Mouse (Mus musculus): ENCODE measurements around the gene Zfp651.

The Zfp651 gene

DNA sequence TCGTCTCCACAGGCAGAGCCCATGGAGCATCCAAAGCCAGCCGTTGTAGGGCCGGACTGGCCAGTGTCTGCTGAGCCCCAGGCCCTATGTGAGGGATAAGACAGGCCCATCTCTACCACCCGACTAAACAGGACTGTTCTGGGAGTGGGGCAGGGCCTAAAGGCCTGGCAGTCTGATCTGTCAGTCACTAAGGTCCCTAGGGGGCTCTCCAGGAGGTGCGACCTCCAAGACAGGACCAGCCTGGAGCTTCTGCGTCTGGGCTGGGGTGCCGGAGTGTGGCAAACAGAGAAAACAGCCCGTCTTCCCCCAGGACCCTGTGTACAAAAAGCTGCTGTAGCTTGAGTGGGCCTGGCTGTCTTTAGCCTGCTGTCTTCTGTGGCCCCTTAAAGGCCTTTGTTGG, 2.7 kb downstream of the Zfp651 start:
- no peak for DNase-seq (ENCODE audit: extremely low spot score, low read depth, low spot score)

DNA sequence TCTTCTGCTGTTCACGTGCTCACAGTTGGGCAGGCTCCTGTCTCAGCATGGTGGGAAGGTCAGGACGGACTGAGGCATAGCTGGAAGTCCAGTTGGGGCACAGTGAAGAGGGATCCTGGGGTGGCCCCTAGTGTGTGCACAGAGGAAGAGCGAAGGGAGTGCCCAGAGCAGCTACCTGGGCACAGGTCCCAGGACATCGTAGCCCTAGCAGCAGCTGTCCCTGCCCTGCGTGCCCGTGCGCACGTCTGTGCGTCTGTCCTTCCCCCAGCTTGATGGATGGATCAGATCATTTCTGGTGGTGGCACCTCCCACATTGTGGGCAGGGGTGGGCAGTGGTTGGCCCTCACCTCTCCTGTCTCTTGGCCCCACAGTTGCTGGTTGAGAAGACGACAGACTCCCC, 3.1 kb downstream of the Zfp651 start:
- no peak for DNase-seq (ENCODE audit: extremely low spot score, low read depth, low spot score)

DNA sequence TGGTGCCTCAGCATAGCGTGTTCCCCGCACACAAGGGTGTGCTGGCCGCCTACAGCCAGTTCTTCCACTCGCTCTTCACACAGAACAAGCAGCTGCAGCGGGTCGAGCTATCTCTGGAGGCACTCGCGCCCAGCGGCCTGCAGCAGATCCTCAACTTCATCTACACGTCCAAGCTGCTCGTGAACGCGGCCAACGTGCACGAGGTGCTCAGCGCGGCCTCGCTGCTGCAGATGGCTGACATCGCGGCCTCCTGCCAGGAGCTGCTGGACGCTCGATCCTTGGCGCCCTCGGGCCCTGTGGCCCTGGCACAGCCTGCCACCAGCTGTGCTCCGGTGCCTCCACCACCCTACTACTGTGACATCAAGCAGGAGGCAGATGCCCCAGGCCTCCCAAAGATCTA, 3.6 kb downstream of the Zfp651 start:
- no peak for DNase-seq (ENCODE audit: extremely low spot score, low read depth, low spot score)

DNA sequence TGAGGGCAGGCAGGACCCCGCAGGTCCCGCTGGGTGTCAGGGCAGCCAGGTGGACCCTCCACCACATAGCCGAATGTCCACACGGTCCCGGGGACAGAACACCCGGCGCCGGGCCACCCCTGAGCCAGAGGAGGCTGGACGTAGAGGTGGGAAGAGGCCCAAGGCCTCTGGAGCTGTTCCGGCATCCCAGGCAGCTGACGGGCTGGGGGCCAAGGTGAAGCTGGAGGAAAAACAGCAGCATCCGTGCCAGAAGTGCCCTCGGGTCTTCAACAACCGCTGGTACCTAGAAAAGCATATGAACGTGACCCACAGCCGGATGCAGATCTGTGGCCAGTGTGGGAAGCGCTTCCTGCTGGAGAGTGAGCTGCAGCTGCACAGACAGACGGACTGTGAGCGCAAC, 4.6 kb downstream of the Zfp651 start:
- DNase-seq (ENCODE audit: extremely low spot score, low read depth, low spot score): no peak

DNA sequence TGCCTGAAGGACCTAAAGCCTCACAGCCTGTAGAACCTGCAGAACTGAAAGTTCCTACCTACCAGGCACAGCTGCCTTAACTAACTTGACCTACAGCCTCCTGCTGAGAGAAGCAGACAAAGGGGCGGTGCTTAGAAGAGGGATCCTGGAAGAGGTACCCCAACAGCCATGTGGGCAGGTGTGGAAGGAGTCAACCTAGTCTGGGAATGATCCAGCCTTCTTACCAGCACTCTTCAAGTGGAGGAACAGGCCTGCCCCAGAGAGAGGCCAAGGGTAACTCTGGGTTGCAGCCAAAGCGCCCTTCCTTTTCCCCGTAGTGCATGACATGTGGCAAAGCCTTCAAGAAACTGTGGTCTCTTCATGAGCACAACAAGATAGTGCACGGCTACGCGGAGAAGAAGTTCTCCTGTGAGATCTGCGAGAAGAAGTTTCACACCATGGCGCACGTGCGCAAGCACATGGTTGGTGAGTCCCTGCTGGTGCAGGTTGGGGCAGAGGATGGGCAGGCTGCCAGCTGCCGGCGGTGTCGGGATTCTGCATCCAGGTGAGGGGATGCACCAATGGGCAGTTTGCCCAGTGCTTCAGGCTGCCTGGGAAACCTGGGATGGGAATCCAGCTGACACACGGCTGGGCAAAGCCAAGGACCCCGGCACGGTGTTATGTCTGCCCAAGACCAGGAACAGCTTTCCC, 6.2 kb downstream of the Zfp651 start:
- no peak for DNase-seq (ENCODE audit: extremely low spot score, low read depth, low spot score)

DNA sequence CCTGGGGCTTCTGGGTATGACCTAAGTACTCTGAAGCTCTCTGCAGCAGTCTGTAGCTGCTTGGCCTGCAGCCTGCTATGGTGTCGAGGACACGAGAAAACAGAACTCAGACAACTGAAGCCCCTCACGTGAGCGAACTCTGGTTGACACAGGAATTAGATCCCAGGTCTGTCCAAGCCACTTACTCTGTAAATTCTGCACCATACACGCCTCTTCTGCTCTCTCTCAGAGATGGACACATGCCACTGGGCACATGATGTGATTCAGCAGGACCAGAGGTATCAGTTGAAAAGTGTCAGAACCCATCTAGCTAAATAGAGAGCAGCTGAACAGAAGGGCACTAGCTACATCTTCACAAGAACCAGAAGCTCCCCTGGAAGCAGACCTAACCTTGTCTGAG, 13.3 kb downstream of the Zfp651 start:
- no peak for DNase-seq (ENCODE audit: extremely low spot score, low read depth, low spot score)

DNA sequence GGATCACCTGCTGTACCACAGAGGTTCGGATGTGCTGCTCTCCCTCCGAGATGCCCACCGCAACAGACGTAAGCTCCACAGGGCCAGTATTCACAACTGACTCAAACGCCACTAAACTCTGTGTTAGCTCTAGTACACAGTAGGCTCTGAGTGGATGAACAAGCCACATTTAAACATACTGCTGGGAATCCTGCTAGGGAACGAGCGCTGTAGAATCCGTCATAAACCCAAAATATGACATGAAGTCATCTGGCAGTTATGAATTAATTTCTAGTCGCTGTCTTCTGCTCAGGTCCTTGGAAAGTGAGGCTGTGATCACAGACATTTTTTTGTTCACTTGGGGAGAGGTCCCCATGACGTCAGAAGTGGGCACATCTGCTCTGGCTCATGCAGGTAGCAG, 16.8 kb downstream of the Zfp651 start:
- DNase-seq (ENCODE audit: extremely low spot score, low read depth, low spot score): no peak

DNA sequence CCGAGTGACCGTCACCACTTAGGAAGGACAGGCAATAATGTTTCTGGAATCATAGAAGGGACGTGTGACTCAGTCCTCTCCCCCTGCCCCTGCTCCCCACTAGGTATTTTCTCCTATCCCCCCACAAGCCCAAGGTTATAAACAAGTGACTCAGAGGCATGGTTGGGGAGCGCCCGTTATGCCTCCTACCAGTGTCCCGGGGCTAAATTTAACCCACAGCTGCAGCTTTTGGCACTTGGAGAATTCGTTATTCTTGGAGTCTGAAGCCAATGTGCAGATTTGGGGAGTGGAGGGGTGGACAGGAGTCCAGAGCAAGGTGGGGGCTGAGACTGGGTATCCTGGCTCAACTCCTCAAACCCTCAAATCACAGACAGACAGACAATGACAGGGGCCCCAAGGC, 17.4 kb downstream of the Zfp651 start:
- no peak for DNase-seq (ENCODE audit: extremely low spot score, low read depth, low spot score)

DNA sequence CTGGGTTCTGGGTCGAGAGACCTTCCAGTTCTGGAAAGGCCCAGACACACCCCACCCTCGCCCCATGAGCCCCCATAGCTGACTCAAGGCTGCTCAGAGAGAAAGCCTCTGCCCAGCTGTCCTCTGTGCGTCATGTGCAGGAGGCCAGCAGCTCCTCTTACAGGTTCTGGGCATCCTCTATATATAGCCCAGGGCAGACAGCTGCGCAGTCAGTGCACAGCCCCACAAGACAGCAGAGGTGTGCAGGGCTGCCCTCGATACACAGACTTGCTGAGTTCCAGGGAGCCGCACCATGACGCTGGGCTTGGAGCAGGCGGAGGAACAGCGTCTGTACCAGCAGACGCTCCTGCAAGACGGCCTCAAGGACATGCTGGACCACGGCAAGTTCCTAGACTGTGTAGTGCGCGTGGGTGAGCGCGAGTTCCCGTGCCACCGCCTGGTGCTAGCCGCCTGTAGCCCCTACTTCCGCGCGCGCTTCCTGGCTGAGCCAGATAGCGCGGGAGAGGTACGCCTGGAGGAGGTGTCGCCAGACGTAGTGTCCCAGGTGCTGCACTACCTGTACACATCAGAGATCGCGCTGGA, 18.4 kb downstream of the Zfp651 start, which contains the start of gene Klhl40:
Gene Klhl40 (plus strand): TSS at position 124 of the 582 bp plus-strand sequence.
- no peak for DNase-seq (ENCODE audit: extremely low spot score, low read depth, low spot score)

DNA sequence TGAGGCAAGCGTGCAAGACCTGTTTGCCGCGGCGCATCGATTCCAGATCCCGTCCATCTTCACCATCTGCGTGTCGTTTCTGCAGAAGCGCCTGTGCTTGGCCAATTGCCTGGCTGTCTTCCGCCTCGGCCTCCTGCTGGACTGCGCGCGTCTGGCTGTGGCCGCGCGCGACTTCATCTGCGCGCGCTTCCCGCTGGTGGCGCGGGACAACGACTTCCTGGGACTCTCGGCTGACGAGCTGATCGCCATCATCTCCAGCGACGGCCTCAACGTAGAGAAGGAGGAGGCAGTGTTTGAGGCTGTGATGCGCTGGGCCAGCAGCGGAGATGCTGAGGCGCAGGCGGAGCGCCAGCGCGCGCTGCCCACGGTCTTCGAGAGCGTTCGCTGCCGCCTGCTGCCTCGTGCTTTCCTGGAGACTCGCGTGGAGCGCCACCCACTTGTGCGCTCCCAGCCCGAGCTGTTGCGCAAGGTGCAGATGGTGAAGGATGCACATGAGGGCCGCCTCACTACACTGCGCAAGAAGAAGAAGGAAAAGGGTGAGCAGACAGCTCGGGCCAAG, 19.0 kb downstream of the Zfp651 start:
- DNase-seq (ENCODE audit: extremely low spot score, low read depth, low spot score): no peak

DNA sequence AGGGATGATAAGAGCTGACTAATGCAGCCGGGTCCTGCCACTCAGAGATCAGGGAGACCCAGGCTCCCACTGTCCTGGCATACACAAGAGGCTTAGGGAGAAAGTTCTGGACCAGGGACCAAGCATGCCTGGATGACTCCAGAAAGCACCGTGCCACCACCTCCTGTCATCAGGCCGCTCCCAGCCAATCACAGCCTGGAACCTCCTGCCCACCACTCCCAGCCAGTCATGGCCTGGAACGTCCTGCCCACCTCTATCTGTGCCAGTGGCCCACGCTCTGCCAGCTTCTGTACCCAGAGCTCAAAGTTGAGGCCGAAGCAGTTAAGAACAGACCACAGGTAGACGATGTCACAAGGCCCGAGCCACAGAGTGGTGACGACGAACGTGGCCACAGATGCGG, 25.7 kb downstream of the Zfp651 start:
- no peak for DNase-seq (ENCODE audit: extremely low spot score, low read depth, low spot score)

DNA sequence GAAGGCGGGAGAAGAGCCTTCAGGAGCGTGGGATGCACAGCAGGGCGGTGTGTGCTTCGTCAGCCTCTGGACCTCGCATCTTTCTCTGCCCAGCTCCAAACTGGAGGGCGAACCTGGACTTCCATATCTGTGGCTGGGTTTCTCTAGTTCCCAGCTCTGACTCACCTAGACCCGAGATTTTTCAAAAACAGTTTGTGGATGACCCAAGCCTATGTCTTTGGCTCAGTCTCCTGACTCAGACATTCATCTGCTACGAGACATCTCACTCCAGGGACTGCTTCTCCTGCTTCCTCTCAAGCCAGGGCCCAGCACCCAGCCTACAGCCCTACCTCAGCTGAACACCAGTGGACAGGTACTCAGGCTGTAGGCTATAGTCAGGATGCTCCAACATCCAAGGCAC, 26.1 kb downstream of the Zfp651 start:
- DNase-seq (ENCODE audit: extremely low spot score, low read depth, low spot score): no peak

DNA sequence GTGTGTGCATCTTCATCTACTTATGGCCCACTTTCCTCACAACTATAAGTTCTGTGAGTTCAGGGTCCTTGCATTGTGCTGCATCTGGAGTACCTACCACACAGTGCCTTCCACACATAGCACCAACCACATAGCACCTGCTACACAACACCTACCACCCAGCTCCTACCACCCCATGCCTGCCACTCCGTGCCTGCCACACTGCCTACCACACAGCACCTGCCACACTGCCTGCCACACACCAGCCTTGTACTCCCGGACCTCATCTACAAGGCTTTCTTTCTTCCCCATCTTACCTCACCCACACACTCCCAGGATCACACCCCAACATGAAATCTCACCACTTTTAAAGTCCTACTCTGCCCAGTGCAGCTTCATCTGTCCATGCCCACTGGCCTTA, 27.2 kb downstream of the Zfp651 start:
- DNase-seq (ENCODE audit: extremely low spot score, low read depth, low spot score): no peak

DNA sequence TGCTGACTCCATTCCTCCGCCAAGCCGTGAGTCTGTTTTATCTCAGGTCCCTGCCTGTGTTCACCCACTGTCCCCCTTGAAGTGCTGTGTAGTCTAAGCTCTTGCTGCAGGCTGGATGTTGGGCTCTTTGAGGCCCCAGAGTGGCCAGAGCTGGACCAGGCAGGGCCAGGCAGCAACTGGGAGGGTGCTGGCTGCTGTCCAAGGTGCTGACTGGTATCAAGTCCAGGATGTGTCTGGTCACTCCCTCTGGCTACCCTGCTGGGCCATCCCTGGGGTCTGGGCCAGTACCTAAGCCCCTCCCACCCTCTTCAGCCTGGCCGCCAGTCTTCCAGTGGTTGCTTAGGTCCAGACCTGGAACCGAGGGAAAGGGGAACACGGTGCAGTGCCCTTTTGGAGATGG, 32.1 kb downstream of the Zfp651 start:
- DNase-seq (ENCODE audit: extremely low spot score, low read depth, low spot score): peak; percentile 39

DNA sequence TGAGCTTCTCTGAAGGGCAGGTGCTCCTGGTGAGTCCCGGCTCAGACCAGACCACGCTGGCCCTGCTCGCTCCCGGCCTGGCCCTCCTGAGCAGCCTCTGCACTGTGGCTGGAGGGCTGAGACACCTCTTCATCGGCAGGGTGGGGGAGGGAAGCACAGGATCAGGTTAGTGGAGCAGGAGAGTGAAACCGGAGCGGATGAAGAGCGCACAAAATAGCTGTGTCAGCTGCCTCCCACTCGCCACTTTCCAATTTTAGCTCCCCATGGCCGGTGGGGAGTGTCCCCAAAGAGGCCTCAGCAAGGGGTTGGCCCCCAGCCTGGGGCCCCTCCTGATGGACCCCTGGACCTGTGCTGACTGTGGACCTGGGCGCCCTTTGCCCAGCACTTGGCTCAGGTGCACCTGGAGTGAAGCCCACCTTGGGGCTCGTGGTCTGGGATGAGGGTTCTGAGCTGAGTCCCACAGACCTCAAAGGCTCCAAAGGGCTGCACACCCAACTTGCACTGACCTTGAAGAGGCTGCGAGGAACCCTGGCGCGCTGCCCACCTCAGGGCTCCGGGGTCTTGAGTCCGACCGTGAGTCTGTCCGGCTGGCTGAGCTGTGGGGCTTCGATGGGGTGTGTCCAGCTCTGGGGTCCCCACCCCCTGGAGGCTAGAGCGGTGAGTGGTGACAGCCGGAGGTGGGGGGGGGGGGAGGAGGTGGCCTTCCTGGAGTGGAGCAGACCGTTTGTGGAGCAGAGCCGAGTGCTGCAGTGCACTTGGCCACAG, 32.8 kb downstream of the Zfp651 start, which contains the start of gene Hhatl:
Gene Hhatl (minus strand): TSS at position 751 of the 765 bp plus-strand sequence.
- no peak for DNase-seq (ENCODE audit: extremely low spot score, low read depth, low spot score)

DNA sequence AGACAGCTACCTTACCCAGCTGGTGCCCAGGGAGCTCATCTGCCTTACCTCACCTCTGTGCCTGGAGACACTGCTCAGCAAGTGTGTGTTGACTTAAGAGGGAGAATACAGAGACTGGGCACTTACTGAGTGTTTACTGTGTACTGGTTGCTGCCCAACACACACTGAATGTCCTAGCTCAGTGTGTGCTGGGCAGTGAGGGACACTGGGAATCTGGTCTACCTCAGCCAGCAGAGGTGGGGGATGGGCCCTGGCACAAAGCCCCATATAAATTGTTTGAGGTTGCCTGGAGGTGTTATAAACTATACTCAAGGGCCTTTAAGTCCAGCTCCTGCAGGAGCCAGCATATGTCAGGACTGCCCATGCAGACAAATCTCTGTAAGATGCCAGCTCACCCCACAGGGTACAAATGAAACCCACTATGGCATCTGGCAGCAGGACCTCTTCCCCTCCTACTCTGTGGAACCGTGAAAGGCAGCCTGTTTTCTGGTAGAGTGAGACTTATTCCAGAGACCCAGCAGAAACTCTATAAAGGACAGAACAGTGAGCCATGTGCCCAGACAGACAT, 35.9 kb downstream of the Zfp651 start:
- no peak for DNase-seq (ENCODE audit: extremely low spot score, low read depth, low spot score)

DNA sequence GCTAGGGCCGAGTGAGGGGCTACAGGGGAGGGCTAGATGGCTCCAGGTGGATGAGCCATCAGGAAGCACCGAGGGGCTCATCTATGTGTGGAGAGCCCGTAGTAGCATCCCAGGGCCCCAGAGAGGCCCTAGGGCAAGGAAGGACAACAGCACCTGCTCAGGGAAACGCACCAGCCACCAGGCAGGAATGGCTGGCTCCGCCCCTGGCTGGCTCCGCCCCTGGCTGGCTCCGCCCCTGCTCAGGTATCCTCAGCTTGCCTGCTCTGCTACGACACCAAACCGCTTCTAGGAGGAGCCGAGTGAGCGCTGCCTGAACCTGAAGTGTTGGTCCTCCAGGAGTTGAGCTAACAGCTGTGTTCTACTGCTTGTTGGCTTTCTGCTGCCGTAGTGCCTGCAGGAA, 38.6 kb downstream of the Zfp651 start:
- no peak for DNase-seq (ENCODE audit: extremely low spot score, low read depth, low spot score)

DNA sequence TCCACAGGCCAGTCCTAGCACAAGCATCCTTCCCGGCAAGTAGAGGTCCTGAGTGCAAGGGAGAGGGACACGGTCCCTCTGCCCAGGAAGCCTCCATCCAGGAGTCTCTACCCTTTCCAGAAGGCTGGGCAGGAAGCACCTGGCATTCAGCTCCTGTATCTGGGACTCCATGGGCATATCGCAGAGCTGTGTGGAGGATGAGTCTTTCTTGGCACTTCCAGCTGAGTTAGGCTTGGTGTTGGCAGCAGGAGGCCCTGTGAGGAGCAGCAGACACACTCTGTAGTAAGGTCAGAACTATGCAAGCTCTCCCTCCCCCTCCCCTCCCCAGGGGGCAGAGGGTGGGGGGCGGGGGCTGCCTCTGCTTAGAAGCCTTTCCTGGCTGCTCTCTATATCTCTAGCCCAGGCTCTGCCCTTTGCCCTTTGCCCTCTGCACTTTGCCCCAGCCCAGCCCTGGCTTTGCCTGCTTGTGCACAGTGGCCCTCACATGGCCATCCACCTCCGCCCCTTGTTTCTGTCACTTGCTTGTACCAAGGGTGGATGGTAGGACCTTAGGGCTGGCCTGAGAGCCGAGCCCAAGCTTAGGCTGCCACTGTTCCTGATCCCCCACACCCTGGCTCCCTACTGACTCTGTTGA, 39.9 kb downstream of the Zfp651 start:
- no peak for DNase-seq (ENCODE audit: extremely low spot score, low read depth, low spot score)

DNA sequence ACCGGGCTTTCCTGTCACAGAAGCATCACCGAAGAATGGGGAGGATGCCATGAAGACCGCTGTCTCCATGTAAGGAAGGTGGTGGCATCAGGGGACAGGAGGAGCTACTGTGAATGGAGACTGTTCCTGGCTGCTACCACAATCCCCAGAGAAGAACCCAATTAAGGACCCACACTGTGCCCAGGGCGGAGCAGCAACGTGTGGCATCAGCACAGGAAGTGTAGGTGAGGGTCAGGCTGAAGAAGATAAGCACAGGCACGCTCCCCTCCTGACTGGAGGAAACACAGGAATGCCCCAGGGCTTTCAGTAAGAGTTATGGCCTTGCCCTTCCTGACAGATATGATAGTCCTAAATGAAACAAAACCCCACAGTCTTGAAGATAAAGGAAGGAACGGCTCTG, 43.6 kb downstream of the Zfp651 start:
- no peak for DNase-seq (ENCODE audit: extremely low spot score, low read depth, low spot score)

DNA sequence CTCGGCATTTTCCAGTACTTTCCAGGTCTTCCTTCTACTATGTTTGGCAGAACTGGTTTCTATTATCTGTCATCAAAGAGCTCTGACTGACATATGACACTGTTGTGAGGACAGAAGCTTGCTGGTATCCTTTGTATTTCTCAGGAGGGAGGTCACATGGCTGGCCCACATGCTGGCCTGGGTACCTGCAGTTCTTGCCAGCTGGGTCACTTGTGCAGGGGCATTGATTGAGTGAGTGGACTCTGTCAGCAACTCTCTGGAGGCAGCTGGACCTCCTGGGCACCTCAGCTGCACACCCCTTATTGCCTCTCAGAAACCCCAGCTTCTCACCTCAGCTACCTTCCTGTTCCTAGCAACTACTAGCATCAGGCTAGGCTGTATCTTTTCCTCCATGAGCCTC, 48.4 kb downstream of the Zfp651 start:
- DNase-seq (ENCODE audit: extremely low spot score, low read depth, low spot score): no peak

DNA sequence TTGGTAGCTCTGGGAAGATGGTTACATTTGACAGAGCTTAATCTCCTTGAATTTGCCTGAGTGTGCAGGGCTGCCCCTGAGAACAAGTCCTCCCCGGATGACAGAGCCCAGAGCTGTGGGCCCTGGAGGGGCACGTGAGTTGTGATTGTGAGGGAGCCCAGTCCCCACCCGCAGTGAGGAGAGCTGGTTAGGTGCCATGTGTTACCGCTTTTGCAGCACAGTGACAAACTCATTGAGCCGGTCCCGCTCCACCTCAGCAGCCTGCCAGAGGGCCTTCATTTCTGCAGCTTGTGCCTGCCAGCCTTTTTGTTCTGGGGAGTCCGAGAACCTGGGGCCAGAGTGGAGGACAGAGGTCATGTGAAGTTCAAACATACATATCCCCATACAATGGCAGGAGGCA, 48.8 kb downstream of the Zfp651 start:
- no peak for DNase-seq (ENCODE audit: extremely low spot score, low read depth, low spot score)

All from hindlimb bud, embryonic 11.5 days (tissue).